Mouse (Mus musculus) midbrain, embryonic 12.5 days (tissue): ENCODE data around the gene Syngap1. TPM values are rescaled to one million over a fixed set of nuclear protein-coding genes. Genes with fewer than 3 reads are reported as not detected.

ENCODE experiments used
- ATAC-seq: fragments of 200-750 bp; cut with Nextera tagmentation; 2 replicates; pipeline ENCODE4 v1.8.0; 2017; ENCODE audit warnings: low read depth, moderate TSS enrichment, moderate library complexity; ENCODE audit not compliant: low FRiP score
- H3K27ac ChIP-seq: fragments of 300-500 bp; sonication (generic); replicated peaks from 2 replicates; pipeline ENCODE4 v1.5.1; 2016; ENCODE audit warnings: mild to moderate bottlenecking
- H3K27me3 ChIP-seq: fragments of 300-500 bp; sonication (generic); 2 replicates; pipeline ENCODE4 v1.6.1; 2016; ENCODE audit warnings: mild to moderate bottlenecking
- H3K36me3 ChIP-seq: fragments of 300-500 bp; sonication (generic); 2 replicates; pipeline ENCODE4 v1.6.1; 2016
- H3K4me1 ChIP-seq: fragments of 300-500 bp; sonication (generic); 2 replicates; pipeline ENCODE4 v1.6.1; 2016
- H3K4me2 ChIP-seq: fragments of 300-500 bp; sonication (generic); replicated peaks from 2 replicates; pipeline ENCODE4 v1.6.1; 2016; ENCODE audit warnings: mild to moderate bottlenecking, moderate library complexity
- H3K4me3 ChIP-seq: fragments of 300-500 bp; sonication (generic); 2 replicates; pipeline ENCODE4 v1.5.1; 2016; ENCODE audit warnings: mild to moderate bottlenecking
- H3K9ac ChIP-seq: fragments of 300-500 bp; sonication (generic); replicated peaks from 2 replicates; pipeline ENCODE4 v1.6.1; 2016; ENCODE audit warnings: mild to moderate bottlenecking, moderate library complexity
- H3K9me3 ChIP-seq: fragments of 300-500 bp; sonication (generic); 2 replicates; pipeline ENCODE4 v1.6.1; 2016; ENCODE audit warnings: mild to moderate bottlenecking
- WGBS: fragments of 180-500 bp; shearing (Covaris S2); methylation state at CpG from one replicate; pipeline ENCODE4 v1.1.7; 2016; 5-methylcytosine and 5-hydroxymethylcytosine counted together
- polyA plus RNA-seq: library from polyadenylated mRNA; unstranded; fragments of >200 nt; fragmentation: Nextera tagmentation; extraction: Ambion mirVana; gene quantifications from 2 replicates; pipeline ENCODE4 v1.2.1, GENCODE M21; 2016

Gene Syngap1
- polyA plus RNA-seq, 1 experiment from 2014 or later, result 3.6 TPM

- ATAC-seq, result no peak
- H3K4me1 ChIP-seq, result peaks cover 61% of the 10 kb centered on the region
These were observed 3.0 kb upstream of the Syngap1 start for GRCm38 (mm10) chr17:26937883-26938695.

GRCm38 (mm10) chr17:26938731-26939130 is 2.3 kb upstream of the Syngap1 start:
- H3K9ac ChIP-seq, result peak overlapping the region; percentile 66
- H3K27ac ChIP-seq, result peak overlapping the region; percentile 86
- H3K36me3 ChIP-seq, result peaks cover 33% of the 10 kb centered on the region
- H3K9me3 ChIP-seq, result no peaks in the 10 kb centered on the region
- peak overlapping the region; percentile 98 for H3K4me2 ChIP-seq
- ATAC-seq, result no peak
- peaks cover 58% of the 10 kb centered on the region for H3K4me1 ChIP-seq
- peak overlapping the region; percentile 69 for H3K4me3 ChIP-seq
- WGBS, result under 1% methylated on average over 22 of the region's 22 CpGs
- H3K27me3 ChIP-seq, result no peaks in the 10 kb centered on the region

More at GRCm38 (mm10) chr17:26937883-26938695, 3.0 kb upstream of the Syngap1 start:
- 63% methylated on average over 16 of the region's 16 CpGs for WGBS
- H3K36me3 ChIP-seq, result peaks cover 33% of the 10 kb centered on the region
- H3K27me3 ChIP-seq, result no peaks in the 10 kb centered on the region
- H3K4me3 ChIP-seq, result peak overlapping the region; percentile 69
- peak overlapping the region; percentile 98 for H3K4me2 ChIP-seq
- H3K9me3 ChIP-seq, result no peaks in the 10 kb centered on the region
- H3K27ac ChIP-seq, result no peak overlapping the region
- H3K9ac ChIP-seq, result peak overlapping the region; percentile 66

- Histone ChIP-seq H3K4me2 (peak within 1 kb of the TSS; percentile 98), H3K27me3 (no peaks in the 10 kb centered on the region), H3K9ac (peak within 1 kb of the TSS; percentile 76), H3K27ac (peak within 1 kb of the TSS; percentile 97), H3K4me1 (peaks cover 55% of the 10 kb centered on the region), H3K9me3 (no peaks in the 10 kb centered on the region), H3K4me3 (peak within 1 kb of the TSS; percentile 69), H3K36me3 (peaks cover 32% of the 10 kb centered on the region)
- WGBS, result under 1% methylated on average over 70 of the region's 70 CpGs
- peak; percentile 95 for ATAC-seq
These were observed 1.7 kb upstream of the Syngap1 start, which contains the start of gene Cuta for GRCm38 (mm10) chr17:26939178-26939972. TSS of gene Cuta (minus strand) at chr17:26939569.

- 0% methylated on average over 3 of the region's 3 CpGs for WGBS
- peak; percentile 3; the same call in 1 of the 2 replicates for ATAC-seq
- H3K4me3 ChIP-seq, result peak overlapping the region; percentile 69
These were observed 1.1 kb upstream of the Syngap1 start for GRCm38 (mm10) chr17:26939973-26940300.

GRCm38 (mm10) chr17:26941841-26942570 is 953 bp downstream of the Syngap1 start:
- Histone ChIP-seq H3K9me3 (no peaks in the 10 kb centered on the region), H3K4me1 (peaks cover 72% of the 10 kb centered on the region), H3K36me3 (peaks cover 6% of the 10 kb centered on the region), H3K9ac (peak overlapping the region; percentile 86), H3K4me2 (peak overlapping the region; percentile 98), H3K27ac (peak overlapping the region; percentile 97), H3K27me3 (no peaks in the 10 kb centered on the region), H3K4me3 (peak overlapping the region; percentile 60)
- ATAC-seq, result no peak
- WGBS, result 9% methylated on average over 4 of the region's 4 CpGs

More at GRCm38 (mm10) chr17:26939973-26940300, 1.1 kb upstream of the Syngap1 start:
- Histone ChIP-seq H3K9me3 (no peaks in the 10 kb centered on the region), H3K9ac (peak overlapping the region; percentile 76), H3K36me3 (peaks cover 27% of the 10 kb centered on the region), H3K4me1 (peaks cover 55% of the 10 kb centered on the region), H3K4me2 (peak overlapping the region; percentile 98), H3K27me3 (no peaks in the 10 kb centered on the region), H3K27ac (peak overlapping the region; percentile 97)

- H3K27me3 ChIP-seq, result no peaks in the 10 kb centered on the region
- H3K36me3 ChIP-seq, result no peaks in the 10 kb centered on the region
- H3K4me2 ChIP-seq, result peak overlapping the region; percentile 74
- H3K27ac ChIP-seq, result peak overlapping the region; percentile 71
- H3K9me3 ChIP-seq, result no peaks in the 10 kb centered on the region
- WGBS, result 23% methylated on average over 13 of the region's 13 CpGs
- H3K9ac ChIP-seq, result peak overlapping the region; percentile 72
- peaks cover 75% of the 10 kb centered on the region for H3K4me1 ChIP-seq
- no peak for ATAC-seq
- H3K4me3 ChIP-seq, result peak overlapping the region; percentile 40
These were observed 4.9 kb downstream of the Syngap1 start for GRCm38 (mm10) chr17:26945824-26946495.

- Histone ChIP-seq H3K4me3 (peak overlapping the region; percentile 40), H3K9ac (peak overlapping the region; percentile 72), H3K4me1 (peaks cover 76% of the 10 kb centered on the region), H3K27ac (peak overlapping the region; percentile 71), H3K9me3 (no peaks in the 10 kb centered on the region), H3K27me3 (no peaks in the 10 kb centered on the region), H3K4me2 (peak overlapping the region; percentile 74), H3K36me3 (no peaks in the 10 kb centered on the region)
- ATAC-seq, result 0 out of 2 replicates have a peak, but pooled peaks have one; percentile 14
- 2% methylated on average over 27 of the region's 37 CpGs for WGBS
These were observed 5.5 kb downstream of the Syngap1 start for GRCm38 (mm10) chr17:26946567-26946966.

GRCm38 (mm10) chr17:26947231-26948100 is 6.4 kb downstream of the Syngap1 start:
- no peak for ATAC-seq
- peak overlapping the region; percentile 74 for H3K4me2 ChIP-seq
- WGBS, result 22% methylated on average over 12 of the region's 12 CpGs
- H3K27me3 ChIP-seq, result no peaks in the 10 kb centered on the region
- no peaks in the 10 kb centered on the region for H3K36me3 ChIP-seq
- H3K9me3 ChIP-seq, result no peaks in the 10 kb centered on the region
- H3K9ac ChIP-seq, result peak overlapping the region; percentile 72
- peaks cover 77% of the 10 kb centered on the region for H3K4me1 ChIP-seq
- peak overlapping the region; percentile 71 for H3K27ac ChIP-seq
- H3K4me3 ChIP-seq, result peak overlapping the region; percentile 40

GRCm38 (mm10) chr17:26948316-26949050 is 7.4 kb downstream of the Syngap1 start:
- H3K4me2 ChIP-seq, result peak overlapping the region; percentile 100
- peak overlapping the region; percentile 94 for H3K27ac ChIP-seq
- H3K4me3 ChIP-seq, result peak overlapping the region; percentile 88
- H3K9me3 ChIP-seq, result no peaks in the 10 kb centered on the region
- H3K36me3 ChIP-seq, result no peaks in the 10 kb centered on the region
- no peaks in the 10 kb centered on the region for H3K27me3 ChIP-seq
- WGBS, result under 1% methylated on average over 44 of the region's 87 CpGs
- H3K4me1 ChIP-seq, result peaks cover 78% of the 10 kb centered on the region
- peak overlapping the region; percentile 97 for H3K9ac ChIP-seq
- ATAC-seq, result no peak

- Histone ChIP-seq H3K4me3 (peak overlapping the region; percentile 88), H3K9ac (peak overlapping the region; percentile 97), H3K4me1 (peaks cover 84% of the 10 kb centered on the region), H3K27me3 (no peaks in the 10 kb centered on the region), H3K27ac (peak overlapping the region; percentile 94), H3K9me3 (no peaks in the 10 kb centered on the region), H3K36me3 (no peaks in the 10 kb centered on the region), H3K4me2 (peak overlapping the region; percentile 100)
- ATAC-seq, result no peak
- WGBS, result 9% methylated on average over 13 of the region's 14 CpGs
These were observed 8.1 kb downstream of the Syngap1 start for GRCm38 (mm10) chr17:26949051-26949577.
